Mouse (Mus musculus): ENCODE data around the gene 2010300C02Rik.
"Not testable (repeated sequence)": the region's sequence is repeated elsewhere in the genome, so short reads cannot be mapped to it uniquely, and the experiment has no call there.

The 2010300C02Rik gene

GRCm38 (mm10) chr1:37719761-37720640 is at the start of gene 2010300C02Rik:
Gene 2010300C02Rik, minus strand, starts transcription at chr1:37720085.
- DNase-seq (ENCODE audit: low spot score in 2 of 2): peak; percentile 16 to 21

- DNase-seq (ENCODE audit: low spot score in 2 of 2): no peak
Measured at GRCm38 (mm10) chr1:37759407-37759806, 39.5 kb upstream of the 2010300C02Rik start.

- no peak for DNase-seq (ENCODE audit: low spot score in 2 of 2)
Measured at GRCm38 (mm10) chr1:37744650-37745259, 24.9 kb upstream of the 2010300C02Rik start.

GRCm38 (mm10) chr1:37742602-37743270 is 22.9 kb upstream of the 2010300C02Rik start:
- no peak for DNase-seq (ENCODE audit: low spot score in 2 of 2)

GRCm38 (mm10) chr1:37742126-37742525 is 22.2 kb upstream of the 2010300C02Rik start:
- no peak for DNase-seq (ENCODE audit: low spot score in 2 of 2)

GRCm38 (mm10) chr1:37740161-37740802 is 20.4 kb upstream of the 2010300C02Rik start:
- no peak for DNase-seq (ENCODE audit: low spot score in 2 of 2)

- no peak for DNase-seq (ENCODE audit: low spot score in 2 of 2)
Measured at GRCm38 (mm10) chr1:37738895-37739294, 19.0 kb upstream of the 2010300C02Rik start.

- no peak for DNase-seq (ENCODE audit: low spot score in 2 of 2)
Measured at GRCm38 (mm10) chr1:37737045-37737444, 17.2 kb upstream of the 2010300C02Rik start.

GRCm38 (mm10) chr1:37735932-37736331 is 16.0 kb upstream of the 2010300C02Rik start:
- no peak for DNase-seq (ENCODE audit: low spot score in 2 of 2)

- no peak for DNase-seq (ENCODE audit: low spot score in 2 of 2)
Measured at GRCm38 (mm10) chr1:37734841-37735240, 15.0 kb upstream of the 2010300C02Rik start.

GRCm38 (mm10) chr1:37729353-37729752 is 9.5 kb upstream of the 2010300C02Rik start:
- no peak for DNase-seq (ENCODE audit: low spot score in 2 of 2)

GRCm38 (mm10) chr1:37728053-37728452 is 8.2 kb upstream of the 2010300C02Rik start:
- DNase-seq (ENCODE audit: low spot score in 2 of 2): no peak

GRCm38 (mm10) chr1:37727186-37727585 is 7.3 kb upstream of the 2010300C02Rik start:
- DNase-seq (ENCODE audit: low spot score in 2 of 2): no peak

GRCm38 (mm10) chr1:37726426-37726825 is 6.5 kb upstream of the 2010300C02Rik start:
- DNase-seq (ENCODE audit: low spot score in 2 of 2): no peak

GRCm38 (mm10) chr1:37725880-37726279 is 6.0 kb upstream of the 2010300C02Rik start:
- DNase-seq (ENCODE audit: low spot score in 2 of 2): no peak

- DNase-seq (ENCODE audit: low spot score in 2 of 2): no peak
Measured at GRCm38 (mm10) chr1:37721092-37721491, 1.2 kb upstream of the 2010300C02Rik start.

- no peak for DNase-seq (ENCODE audit: low spot score in 2 of 2)
Measured at GRCm38 (mm10) chr1:37719030-37719723, 708 bp downstream of the 2010300C02Rik start.

- no peak for DNase-seq (ENCODE audit: low spot score in 2 of 2)
Measured at GRCm38 (mm10) chr1:37718516-37718915, 1.4 kb downstream of the 2010300C02Rik start.

- no peak for DNase-seq (ENCODE audit: low spot score in 2 of 2)
Measured at GRCm38 (mm10) chr1:37717415-37718195, 2.3 kb downstream of the 2010300C02Rik start.

- DNase-seq (ENCODE audit: low spot score in 2 of 2): not testable (repeated sequence)
Measured at GRCm38 (mm10) chr1:37712357-37712737, 7.5 kb downstream of the 2010300C02Rik start.
